Mouse (Mus musculus) olfactory bulb, adult 2 months (tissue): ENCODE measurements around the gene Dnah5.

Experiments
- CTCF ChIP-seq: fragments of 200-500 bp; IDR thresholded peaks from 2 replicates; pipeline ENCODE4 v1.5.1; 2012; ENCODE audit warnings: low read depth, mild to moderate bottlenecking, low read length, moderate library complexity; ENCODE audit not compliant: insufficient read depth
- POLR2A ChIP-seq: fragments of 200-500 bp; IDR thresholded peaks from 2 replicates; pipeline ENCODE4 v1.6.1; 2012; ENCODE audit warnings: mild to moderate bottlenecking, low read depth, low read length, moderate library complexity; ENCODE audit not compliant: insufficient read depth

- TF ChIP-seq CTCF, result no peak
- no peak for TF ChIP-seq POLR2A
Observed at GRCm38 (mm10) chr15:28341151-28341550, 137.6 kb downstream of the Dnah5 start.
